8 mouse cellular contexts compared by ENCODE assay signal in genomic region chr12:12904512-12904953, GRCm38 (mm10). TPM values are rescaled to one million over a fixed set of nuclear protein-coding genes. Genes with fewer than 3 reads are reported as not detected.
DNase-seq lines count a peak whose midpoint lies in the region; ATAC-seq and TF ChIP-seq lines count a peak whose summit lies in the region.

No protein-coding gene starts in this region.

- 0 out of 2 replicates have a peak, but pooled peaks have one; percentile 4 for TF ChIP-seq CTCF in layer of hippocampus, adult 2 months (conservative IDR thresholded peaks at IDR 0.05)
- no peak for TF ChIP-seq CTCF in lung, embryonic 14.5 days (IDR thresholded peaks at IDR 0.05; ENCODE audit: low read depth)

- H3K9ac ChIP-seq in lung, embryonic 14.5 days: peak overlapping the region; percentile 52

- peaks cover 18% of the 10 kb centered on the region for H3K4me1 ChIP-seq in lung, embryonic 14.5 days (ENCODE audit: insufficient read depth)

- H3K27me3 ChIP-seq in lung, embryonic 14.5 days (ENCODE audit: insufficient read depth, low read length): no peaks in the 10 kb centered on the region

- DNase-seq in 3134 (ENCODE audit: extremely low read depth, insufficient read length, low spot score): peak; percentile 3
- DNase-seq in cerebellum, adult 9-11 months: peak; percentile 99
- DNase-seq in frontal cortex, adult 2 months (ENCODE audit: extremely low spot score in 1 of 2, low spot score in 1 of 2): peak; percentile 81
- DNase-seq in heart, postnatal 4 days: peak; percentile 81
- DNase-seq in layer of hippocampus, adult 2 months (ENCODE audit: low spot score in 2 of 2): peak; percentile 76 to 90
- peak; percentile 76 for DNase-seq in lung, embryonic 14.5 days
- DNase-seq in retina, adult 2 months (ENCODE audit: low read depth, low spot score): peak; percentile 20

- H3K4me2 ChIP-seq in lung, embryonic 14.5 days: peak overlapping the region; percentile 64

- H3K27ac ChIP-seq in layer of hippocampus, adult 2 months: peak overlapping the region; percentile 69
- peak overlapping the region; percentile 80 for H3K27ac ChIP-seq in lung, embryonic 14.5 days (ENCODE audit: low read depth)

- peak; percentile 91 for ATAC-seq in lung, embryonic 14.5 days (ENCODE audit: insufficient read depth)
- ATAC-seq in megakaryocyte progenitor cell, adult 5-6 weeks (replicated peaks; ENCODE audit: poor library complexity): no peak

- no peaks in the 10 kb centered on the region for H3K36me3 ChIP-seq in lung, embryonic 14.5 days (ENCODE audit: insufficient read depth)

- peak overlapping the region; percentile 43 for H3K4me3 ChIP-seq in layer of hippocampus, adult 2 months
- peak overlapping the region; percentile 25 for H3K4me3 ChIP-seq in lung, embryonic 14.5 days (ENCODE audit: low read depth, low read length)

- WGBS in lung, embryonic 14.5 days: 9% methylated on average over 23 of the region's 23 CpGs

- no peaks in the 10 kb centered on the region for H3K9me3 ChIP-seq in lung, embryonic 14.5 days (ENCODE audit: low read depth, low read length)

RNA-seq across cellular contexts. Expression of gene Mycn, which starts 37.2 kb away (rescaled TPM):
- polyA plus RNA-seq in frontal cortex, adult 2 months (2012; rRNA removed): 14.0 and 18.6 TPM in 2 replicates
- 10 to 100 TPM; 14.3 to 16.6 TPM for total RNA-seq in heart, postnatal 4 days (2021)
- 1 to 10 TPM; 8.7 to 9.2 TPM for total RNA-seq in layer of hippocampus, adult 2 months (2021)
- 64.2 and 70.7 TPM in 2 replicates for polyA plus RNA-seq in lung, embryonic 14.5 days (2014; fragmentation: Nextera tagmentation; extraction: Ambion mirVana)
- 0.64 and 2.5 TPM in 2 replicates for total RNA-seq in megakaryocyte progenitor cell, adult 5-6 weeks (2015)
- 0.71 and 2.3 TPM in 2 replicates for total RNA-seq in megakaryocyte progenitor cell, adult 5-6 weeks (2017)

Comparison
In these comparisons a context has a peak if more than half of its experiments do, and no peak if none do; other contexts are left out.
1. DNase-seq: peak in every context shown above with its lines; median percentile 99 in cerebellum, adult 9-11 months; 83 in layer of hippocampus, adult 2 months; 81 in frontal cortex, adult 2 months; 81 in heart, postnatal 4 days; 76 in lung, embryonic 14.5 days; 20 in retina, adult 2 months; 3 in 3134.